Mouse (Mus musculus): ENCODE results near the gene Smyd5. TPM values are rescaled to one million over a fixed set of nuclear protein-coding genes. Genes with fewer than 3 reads are reported as not detected.
A peak's percentile ranks its signal among the peaks of the same experiment; 100 is the strongest.
"Not testable (repeated sequence)": the region's sequence is repeated elsewhere in the genome, so short reads cannot be mapped to it uniquely, and the experiment has no call there.

Gene Smyd5
- total RNA-seq, 2 experiments from 2014 or later = 31.2 to 35.9 TPM

DNA sequence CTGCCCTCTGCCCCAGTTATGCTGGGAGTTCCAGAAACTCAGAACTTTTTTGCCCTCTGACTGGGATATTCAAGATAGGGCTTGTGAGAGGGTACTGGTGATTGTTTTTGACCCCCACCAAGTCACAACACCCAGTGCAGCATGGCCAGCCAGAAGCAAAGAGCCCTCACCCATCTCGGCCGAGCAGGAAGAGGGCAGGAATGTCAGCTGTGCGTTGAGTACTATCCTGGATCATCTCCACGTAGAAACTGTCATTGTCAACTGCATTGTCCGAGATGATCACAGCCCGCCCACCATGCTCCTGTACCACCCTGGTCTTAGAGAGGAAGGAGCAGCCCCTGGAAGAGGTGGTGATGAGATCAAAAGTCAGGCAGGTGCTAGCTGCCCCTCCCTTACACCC is 15.6 kb downstream of the Smyd5 start:
- no peak for DNase-seq

- not testable (repeated sequence) for DNase-seq
These were observed 18.4 kb downstream of the Smyd5 start for GRCm38 (mm10) chr6:85450140-85450539.

- DNase-seq = peak; percentile 99
These were observed 19.2 kb downstream of the Smyd5 start, which contains the start of gene Cct7 for GRCm38 (mm10) chr6:85450697-85451663. Gene Cct7 (plus strand): TSS chr6:85451514.

DNA sequence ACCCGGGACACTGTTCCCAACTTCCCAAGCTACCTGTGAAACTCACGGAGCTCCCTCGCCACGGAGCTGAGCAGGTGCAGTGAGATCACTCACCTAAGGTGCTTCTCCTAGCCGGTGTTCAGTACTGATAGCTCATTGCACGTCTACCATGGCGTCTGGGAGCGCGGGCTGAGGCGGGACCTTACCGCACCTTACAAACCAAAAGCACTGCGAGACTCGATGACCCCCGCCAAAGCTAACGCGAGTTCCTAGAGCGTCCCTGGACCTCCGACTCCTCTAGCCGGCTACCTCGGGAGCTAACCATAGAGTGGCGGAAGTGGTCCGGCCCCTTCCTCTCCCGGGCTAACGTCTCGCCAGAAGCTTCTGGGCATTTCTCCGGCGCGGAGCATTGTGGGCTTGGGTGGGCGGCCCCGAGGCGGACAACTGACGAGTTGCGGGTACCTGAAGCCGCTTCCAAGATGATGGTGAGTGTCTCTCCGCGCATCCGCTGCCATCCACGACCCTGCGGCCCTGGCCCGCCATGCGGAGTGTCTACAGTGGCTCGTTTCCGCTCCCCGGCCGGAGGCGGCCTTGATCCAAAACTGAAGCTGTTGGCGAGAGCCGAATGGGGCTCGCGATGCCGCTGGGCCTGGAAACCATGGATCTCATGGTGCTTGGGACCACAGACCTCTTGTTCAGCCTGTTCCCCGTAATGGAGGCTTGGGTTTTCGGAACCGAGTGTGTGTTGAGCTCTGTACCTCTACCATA is 20.0 kb downstream of the Smyd5 start, which contains the start of gene Pradc1:
Gene Pradc1, minus strand, starts transcription at position 307 of the 747 bp plus-strand sequence.
- DNase-seq = peak; percentile 98

DNA sequence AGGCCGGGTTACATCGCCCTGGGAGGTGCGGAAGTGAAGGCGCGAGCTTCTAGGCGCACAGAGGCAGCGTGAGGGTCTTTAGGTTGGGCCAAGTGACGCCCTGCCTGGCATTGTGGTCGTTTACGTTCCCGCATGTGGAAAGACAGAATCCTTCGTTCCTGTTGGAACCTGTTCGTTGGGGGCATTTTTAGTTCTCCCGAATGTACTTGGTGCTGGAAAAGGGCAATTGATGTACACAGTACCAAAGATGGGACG is 20.5 kb downstream of the Smyd5 start:
- DNase-seq = no peak

DNA sequence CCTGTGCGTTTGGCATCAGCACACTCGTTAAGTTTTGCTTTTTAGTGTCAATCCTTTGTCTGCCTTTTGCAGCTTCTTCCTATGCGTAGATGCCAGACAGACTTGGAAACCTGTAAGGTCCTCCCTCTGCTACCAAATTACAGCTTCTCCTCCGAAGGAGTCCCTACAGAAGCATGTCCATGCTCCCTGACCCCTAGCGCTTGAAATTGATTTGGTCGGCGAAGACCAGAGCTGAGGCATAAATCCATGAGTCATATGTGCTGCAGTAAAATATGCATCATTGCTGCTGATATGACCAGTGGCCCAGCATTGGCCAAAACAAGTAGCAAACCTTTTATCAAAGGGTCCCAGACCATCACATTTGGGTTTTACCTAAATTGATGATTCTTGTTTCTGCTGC is 21.0 kb downstream of the Smyd5 start:
- DNase-seq = peak; percentile 31 to 43

GRCm38 (mm10) chr6:85459621-85460020 is 27.8 kb downstream of the Smyd5 start:
- no peak for DNase-seq

DNA sequence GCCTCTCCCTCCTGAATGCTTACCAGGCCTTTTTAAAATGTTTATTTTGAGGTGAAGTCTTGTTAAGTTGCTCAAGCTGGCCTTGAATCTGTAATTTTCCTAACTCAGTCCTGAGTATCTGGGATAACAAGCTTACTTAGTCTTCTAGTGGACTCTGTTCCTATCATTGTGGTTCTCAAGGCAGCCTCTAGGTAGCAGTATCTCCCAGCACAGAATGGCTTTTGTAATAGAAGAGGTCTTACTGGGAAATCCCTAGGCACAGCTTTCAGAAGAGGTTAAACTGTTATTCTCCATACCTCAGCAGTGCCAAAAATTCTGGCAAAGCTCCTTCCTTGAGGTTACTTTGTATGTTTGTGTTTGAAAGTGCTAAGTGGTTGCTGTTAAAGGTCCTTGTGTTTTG is 33.6 kb downstream of the Smyd5 start:
- no peak for DNase-seq

DNA sequence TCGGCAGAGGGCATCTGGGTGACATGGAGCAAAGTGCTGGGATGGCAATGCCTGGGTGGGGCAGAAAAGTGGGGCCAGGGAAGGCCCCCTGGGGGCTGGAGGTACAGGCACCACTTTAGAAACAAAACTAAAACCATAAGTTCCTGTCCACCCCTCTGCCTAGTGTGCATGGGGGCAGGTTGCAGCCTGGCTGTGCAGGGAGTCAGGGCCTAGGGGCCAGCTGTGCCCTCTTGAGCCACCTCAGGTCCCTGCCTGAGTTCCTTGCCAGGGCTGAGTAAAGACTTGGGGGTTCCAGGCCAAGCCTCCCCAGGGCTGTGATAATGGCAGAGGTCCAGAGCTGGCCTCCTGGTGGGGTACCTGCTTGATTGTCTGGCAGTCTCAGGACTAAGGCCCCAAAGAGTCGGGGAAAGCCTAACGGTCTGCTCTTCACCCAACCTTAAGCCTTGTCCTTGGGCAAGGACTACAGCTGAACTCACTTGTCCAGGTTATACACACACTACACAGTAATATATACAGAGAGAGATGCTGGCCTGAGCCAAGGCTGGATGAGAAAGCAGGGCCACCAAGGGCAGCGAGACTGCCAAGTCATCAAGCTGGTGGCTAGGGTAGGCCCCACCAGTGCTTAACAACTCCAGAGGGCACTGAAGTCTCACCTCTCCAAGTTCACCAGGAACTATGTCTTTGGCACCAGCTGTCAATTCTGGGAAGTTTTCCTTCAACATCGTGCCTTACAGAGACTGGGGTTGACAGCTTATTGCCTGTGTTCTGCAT is 38.1 kb downstream of the Smyd5 start:
- peak; percentile 51 to 66 for DNase-seq

DNA sequence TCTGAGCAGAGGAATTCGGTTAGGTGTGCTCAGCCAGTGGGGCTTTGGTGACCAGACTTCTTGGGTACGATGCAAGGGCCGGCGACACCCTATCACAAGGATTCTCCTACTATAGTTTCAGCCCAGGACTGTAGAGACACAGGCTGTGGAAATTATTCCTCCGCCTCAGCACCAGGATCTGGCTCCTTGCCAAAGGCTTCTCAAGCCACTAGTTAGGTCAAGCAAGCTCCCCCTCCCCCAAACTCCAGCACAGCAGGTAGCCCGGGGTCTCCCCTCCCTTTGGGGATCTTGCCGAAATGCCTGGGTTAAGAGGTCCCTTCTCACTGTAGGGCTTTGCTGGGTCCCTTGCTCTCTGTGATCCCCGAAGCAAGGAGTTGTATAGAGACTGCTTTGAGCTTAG is 40.2 kb downstream of the Smyd5 start:
- DNase-seq = no peak

DNA sequence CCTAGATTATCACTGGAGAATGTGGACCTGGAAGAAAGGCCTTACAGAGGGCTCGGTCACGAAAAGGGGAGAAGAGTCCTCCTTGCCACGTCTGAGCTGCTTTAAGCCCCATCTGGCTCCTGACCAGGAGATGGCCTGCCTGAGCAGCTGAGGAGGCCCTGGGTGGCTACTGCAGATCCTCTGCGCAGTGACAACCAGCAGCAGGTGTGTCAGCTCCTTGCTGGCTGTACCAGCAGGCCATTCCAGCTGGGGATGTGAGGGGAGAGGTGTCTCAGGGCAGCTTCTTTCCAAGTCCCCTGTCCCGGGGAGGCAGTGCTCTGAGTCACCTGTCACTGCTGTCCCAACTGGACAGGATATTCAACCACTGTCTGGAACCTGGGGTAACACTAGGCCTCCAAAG is 40.8 kb downstream of the Smyd5 start:
- no peak for DNase-seq

DNA sequence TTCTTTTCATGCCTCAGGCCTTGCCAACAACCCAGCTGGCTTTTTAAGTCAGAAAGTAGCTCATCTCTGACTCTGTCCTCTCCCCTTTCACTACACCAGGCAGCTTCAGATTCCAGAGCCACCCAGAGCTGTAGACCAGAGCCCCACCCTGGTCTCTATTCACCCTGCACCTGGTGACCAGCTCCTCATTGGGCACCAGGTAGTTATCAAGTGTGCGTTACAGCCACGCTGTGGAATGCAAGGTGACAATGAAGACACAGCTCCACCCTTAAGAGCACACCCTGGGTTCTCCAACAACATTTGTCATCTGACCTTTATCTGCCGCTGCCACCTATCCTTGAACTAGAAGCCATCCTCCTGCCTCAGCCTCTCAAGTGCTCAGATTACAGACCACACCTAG is 43.8 kb downstream of the Smyd5 start:
- DNase-seq = no peak

- DNase-seq = peak; percentile 54 to 56
These were observed 45.7 kb downstream of the Smyd5 start for GRCm38 (mm10) chr6:85477366-85477917.

DNA sequence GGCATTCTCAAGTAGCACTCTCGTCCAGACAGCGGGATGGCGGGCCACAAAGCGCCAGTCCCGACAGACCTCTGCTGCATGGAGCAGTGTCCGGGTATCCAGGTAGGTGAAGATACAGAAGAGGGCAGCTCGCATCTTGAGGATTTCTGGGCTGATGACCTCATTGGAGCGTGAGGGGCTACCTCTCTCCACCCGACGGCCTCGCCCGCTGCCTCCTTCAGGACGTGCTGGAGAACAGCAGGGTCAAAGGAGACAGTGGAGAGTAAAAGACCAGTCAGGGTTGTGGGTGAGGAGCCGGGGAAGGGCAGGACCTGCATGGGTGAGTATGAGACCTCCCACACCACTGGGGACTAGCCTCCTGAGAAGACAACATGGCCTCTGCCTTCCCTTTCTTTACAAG is 46.6 kb downstream of the Smyd5 start:
- no peak for DNase-seq

DNA sequence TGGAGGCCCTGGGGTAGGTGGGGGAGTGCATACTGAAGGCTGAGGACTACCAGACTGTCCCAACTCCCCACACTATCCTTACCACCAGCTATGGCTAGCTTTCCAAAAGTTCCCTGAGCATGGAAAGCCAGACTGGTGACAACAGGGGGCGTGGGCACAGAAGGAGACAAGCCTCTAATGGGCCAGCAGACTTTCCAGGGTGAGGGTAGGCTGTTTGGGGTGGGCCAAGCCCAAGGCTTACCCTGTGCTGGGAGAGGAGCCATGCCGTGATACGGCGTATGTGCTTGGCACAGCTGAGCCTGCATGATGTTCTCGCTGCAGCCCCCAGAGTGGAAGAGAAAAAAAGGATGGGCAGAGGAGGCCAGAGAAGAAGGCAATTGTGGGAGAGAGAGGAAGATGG is 48.2 kb downstream of the Smyd5 start:
- no peak for DNase-seq

- DNase-seq = no peak
These were observed 48.9 kb downstream of the Smyd5 start for GRCm38 (mm10) chr6:85480685-85481084.

DNA sequence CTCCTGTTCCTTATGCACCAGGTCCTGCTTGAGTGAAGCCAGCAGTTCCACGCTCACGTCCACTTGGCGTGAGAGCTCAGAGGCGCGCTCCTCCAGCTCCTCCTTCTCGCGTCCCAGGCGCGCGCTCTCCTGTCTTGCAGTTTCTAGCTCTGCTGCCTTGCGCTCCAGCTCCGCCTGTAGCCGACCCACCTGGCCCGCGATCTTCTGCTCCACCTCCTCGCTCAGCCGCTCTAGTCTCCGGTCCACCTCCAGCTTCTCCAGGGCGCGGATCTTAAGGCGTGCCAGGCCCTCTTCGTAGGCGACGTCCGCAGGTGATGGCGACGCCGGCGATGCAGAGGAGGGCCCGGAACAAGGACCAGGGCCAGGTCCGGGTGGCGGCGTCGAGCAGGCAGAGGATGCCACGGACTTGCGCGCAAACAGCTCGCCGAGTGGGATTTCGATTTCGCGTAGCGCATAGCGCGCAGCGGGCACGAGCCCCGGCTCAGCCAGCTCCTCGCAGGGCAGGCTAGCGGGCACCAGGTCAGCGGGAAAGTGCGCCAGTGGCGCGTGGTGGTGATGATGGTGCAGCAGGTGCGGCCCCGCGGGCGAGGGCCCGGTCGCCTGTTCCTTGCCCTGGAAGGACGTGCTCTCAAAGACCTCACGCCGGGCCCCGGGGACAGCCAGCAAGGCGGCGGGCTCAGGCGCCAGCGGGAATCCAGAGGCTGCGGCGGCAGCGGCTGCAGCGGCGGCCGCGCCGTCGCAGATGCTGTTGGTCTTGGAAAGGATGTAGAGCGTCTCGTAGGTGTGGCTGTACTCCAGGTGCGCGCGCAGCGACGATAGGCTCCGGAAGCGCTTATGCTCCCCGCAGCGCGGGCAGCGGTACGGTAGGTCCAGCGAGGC is 52.3 kb downstream of the Smyd5 start:
- DNase-seq = no peak

DNA sequence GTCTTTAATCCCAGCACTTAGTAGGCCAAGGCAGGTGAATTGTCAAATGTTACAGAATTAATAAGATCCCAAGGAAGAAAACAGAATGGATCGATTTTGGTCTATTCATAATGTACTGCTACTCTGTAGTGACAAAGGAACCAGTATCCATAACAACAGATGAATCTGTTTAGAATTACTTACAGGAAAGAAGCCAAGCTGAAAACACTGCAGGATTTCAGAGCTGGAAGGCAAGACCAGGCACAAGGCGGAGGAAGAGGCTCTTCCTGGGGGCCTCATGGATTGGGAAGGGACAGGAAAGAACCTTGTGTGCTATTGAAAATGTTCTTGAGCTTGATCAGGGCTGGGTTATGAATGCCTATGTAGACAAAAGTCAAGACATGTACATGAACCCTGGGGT is 53.9 kb downstream of the Smyd5 start:
- DNase-seq = no peak

DNA sequence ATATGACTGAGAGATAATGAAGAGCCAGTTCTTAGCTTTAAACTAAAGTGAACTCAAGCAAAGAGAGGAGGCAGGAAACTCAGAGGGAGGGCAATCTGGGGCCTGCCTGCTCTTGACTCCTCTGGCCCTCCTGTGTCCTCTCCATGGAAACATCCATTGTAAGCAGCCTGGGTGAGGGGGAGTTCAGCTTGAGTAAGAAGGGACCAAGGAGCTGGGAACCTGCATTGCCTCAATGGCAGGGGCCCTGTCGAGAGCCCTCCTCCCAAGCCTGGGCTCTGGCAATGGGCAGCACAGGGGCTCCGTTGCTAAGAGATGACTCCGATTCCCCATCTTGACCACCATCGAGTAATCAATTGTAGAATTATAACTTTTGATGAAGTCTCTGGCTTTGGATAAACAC is 56.7 kb downstream of the Smyd5 start:
- no peak for DNase-seq

GRCm38 (mm10) chr6:85489717-85490116 is 57.9 kb downstream of the Smyd5 start:
- DNase-seq = no peak

- DNase-seq = no peak
These were observed 58.5 kb downstream of the Smyd5 start for GRCm38 (mm10) chr6:85490252-85490651.

Data from adrenal gland, postnatal 36 days (tissue).